Mouse (Mus musculus) layer of hippocampus, adult 11-12 months (tissue): Measurements from ENCODE around the gene Vmn1r143.
"Not testable (repeated sequence)": the region's sequence is repeated elsewhere in the genome, so short reads cannot be mapped to it uniquely, and the experiment has no call there.

ENCODE experiments used
- DNase-seq: peaks from one replicate; pipeline ENCODE4 v3.0.0; 2022; ENCODE audit warnings: low spot score

The Vmn1r143 gene

GRCm38 (mm10) chr7:22189077-22189476 is at the start of gene Vmn1r143:
Gene Vmn1r143, plus strand, starts transcription at chr7:22189377.
- DNase-seq = not testable (repeated sequence)

- DNase-seq = not testable (repeated sequence)
Measured at GRCm38 (mm10) chr7:22163935-22164334, 25.2 kb upstream of the Vmn1r143 start, which contains the start of gene Vmn1r142. Gene Vmn1r142, minus strand, starts transcription at chr7:22164035.

DNA sequence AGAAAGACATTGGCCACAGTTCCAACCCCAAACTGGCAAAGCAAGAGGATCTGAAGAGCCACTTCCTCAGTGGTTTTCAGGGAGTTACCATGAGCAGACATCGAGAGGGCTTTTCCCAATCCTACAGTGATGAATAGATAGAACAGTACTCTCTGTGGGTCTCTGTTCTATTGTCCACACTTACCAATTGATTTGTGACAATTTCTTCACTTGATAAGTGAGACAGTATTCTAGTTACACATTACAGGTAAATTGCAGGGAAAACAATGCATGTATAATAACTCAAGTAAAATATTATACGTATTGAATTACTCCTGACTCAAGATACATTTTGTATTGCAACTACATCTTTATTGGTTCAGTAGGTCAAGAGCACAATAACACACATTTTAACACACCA is 12.0 kb downstream of the Vmn1r143 start, which contains the start of gene Gm8653:
TSS of gene Gm8653 (minus strand) at position 101 of the 400 bp plus-strand sequence.
- DNase-seq = not testable (repeated sequence)

GRCm38 (mm10) chr7:22229384-22229783 is 40.2 kb downstream of the Vmn1r143 start, which contains the start of gene Gm8453:
Gene Gm8453, minus strand, starts transcription at chr7:22229484.
- DNase-seq = not testable (repeated sequence)
